Mouse (Mus musculus): ENCODE measurements at regions not wholly inside any gene's neighbourhood (a gene's known extent, or its start where the extent isn't known, plus 50 kb on each side); places are given as distances from the start of the nearest gene placed in this dataset.

- TF ChIP-seq CTCF (IDR thresholded peaks at IDR 0.05) = no peak
- no peak for TF ChIP-seq POLR2A (IDR thresholded peaks at IDR 0.05; ENCODE audit: insufficient read depth, low read depth, low read length)
- peak; percentile 60; the same call in 1 of the 2 replicates for TF ChIP-seq EP300 (IDR thresholded peaks at IDR 0.05; ENCODE audit: insufficient read depth, low read depth, low read length)
These were observed 84.1 kb downstream of the Tmem30b start for GRCm38 (mm10) chr12:73462091-73462490.
